Mouse (Mus musculus): ENCODE results near the gene Olig3. TPM values are rescaled to one million over a fixed set of nuclear protein-coding genes. Genes with fewer than 3 reads are reported as not detected.

The Olig3 gene
- polyA plus RNA-seq, 1 experiment from 2014 or later = not detected

GRCm38 (mm10) chr10:19407168-19407567, 50.8 kb downstream of the Olig3 start:
- Histone ChIP-seq H3K36me3 (no peaks in the 10 kb centered on the region), H3K27ac (no peak overlapping the region), H3K4me3 (no peak overlapping the region), H3K27me3 (ENCODE audit: insufficient read depth, poor library complexity, severe bottlenecking) (no peaks in the 10 kb centered on the region), H3K9me3 (no peaks in the 10 kb centered on the region), H3K4me1 (no peaks in the 10 kb centered on the region)
- no peak for DNase-seq (ENCODE audit: low spot score)
- WGBS = 85% methylated on average over 3 of the region's 3 CpGs

Other genes with a start within 250 kb of the Olig3 start
- gene Ifngr1, start 235.4 kb downstream of the Olig3 start, polyA plus RNA-seq (2016; fragmentation: Nextera tagmentation; extraction: Ambion mirVana) = 33.6 and 36.7 TPM in 2 replicates

All from heart, embryonic 10.5 days (tissue).